Mouse (Mus musculus): ENCODE measurements around the gene Zfyve1.
"Not testable (repeated sequence)": the region's sequence is repeated elsewhere in the genome, so short reads cannot be mapped to it uniquely, and the experiment has no call there.

The Zfyve1 gene

DNA sequence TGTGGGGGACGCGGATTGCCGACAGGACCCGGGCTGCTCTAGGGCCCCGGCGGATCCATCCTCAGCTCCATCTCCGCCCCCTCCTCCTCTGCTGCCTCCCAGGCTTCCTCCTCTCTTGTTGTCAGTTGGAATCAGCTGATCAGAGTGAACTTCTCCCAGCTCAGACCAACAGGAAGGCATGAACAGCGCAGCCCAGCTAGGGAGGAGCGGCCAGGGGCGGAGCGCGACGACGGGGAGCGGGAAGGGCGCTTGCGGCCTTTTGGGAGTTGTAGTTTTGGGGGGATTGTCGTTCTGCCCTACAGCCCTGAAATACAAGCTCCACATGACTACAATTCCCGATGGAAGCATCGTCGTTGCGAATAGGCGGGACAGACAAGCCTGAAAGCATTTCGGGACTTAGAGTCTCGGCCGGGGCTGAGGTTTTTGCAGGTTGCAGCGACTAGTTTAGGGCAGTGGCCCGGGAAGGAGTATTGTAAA is at the start of gene Zfyve1:
TSS of gene Zfyve1 (minus strand) at position 198 of the 477 bp plus-strand sequence.
- in situ Hi-C loops (cut with MseI, MboI), result no loop called here

DNA sequence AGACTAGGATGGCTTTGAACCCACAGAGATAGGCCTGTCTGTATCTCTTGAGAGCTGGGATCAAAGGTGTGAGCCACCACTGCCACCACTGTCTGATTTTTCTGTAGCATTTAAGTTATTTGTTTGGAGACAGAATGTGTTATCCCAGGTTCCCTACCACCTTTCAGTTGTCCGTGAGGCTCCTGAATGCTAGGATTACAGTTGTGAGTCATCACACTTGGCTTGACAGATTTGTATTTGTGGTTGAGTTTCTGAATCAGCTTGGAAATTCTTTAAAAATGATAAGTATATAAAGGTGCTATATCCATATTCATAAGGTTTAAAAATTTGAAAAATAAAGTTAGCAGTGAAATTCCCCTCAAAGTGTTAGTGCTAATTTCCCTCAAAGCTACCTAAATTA is 46.1 kb upstream of the Zfyve1 start:
- in situ Hi-C loops (cut with MseI, MboI), result no loop called here

GRCm38 (mm10) chr12:83641233-83641632 is 44.2 kb upstream of the Zfyve1 start:
- in situ Hi-C loops (cut with MseI, MboI), result no loop called here

DNA sequence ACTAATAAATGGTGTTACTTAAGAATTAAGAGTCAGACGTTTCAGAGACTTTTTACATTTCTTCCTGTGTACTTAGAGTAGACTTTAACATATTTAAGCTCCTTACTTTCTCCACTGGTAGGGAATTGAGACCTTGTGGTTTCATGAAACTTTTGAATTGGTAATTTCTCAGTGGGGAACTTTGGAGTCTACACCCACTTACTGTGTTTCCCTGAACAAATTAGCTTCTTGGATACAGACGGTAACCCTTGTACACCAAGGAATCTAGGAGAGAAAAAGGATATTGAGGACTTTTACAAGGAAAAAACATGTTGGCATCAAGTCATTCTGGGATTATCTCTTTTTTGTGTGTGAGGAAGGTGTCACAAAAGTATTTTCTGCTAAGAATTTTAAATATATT is 36.8 kb upstream of the Zfyve1 start:
- in situ Hi-C loops (cut with MseI, MboI), result no loop called here

DNA sequence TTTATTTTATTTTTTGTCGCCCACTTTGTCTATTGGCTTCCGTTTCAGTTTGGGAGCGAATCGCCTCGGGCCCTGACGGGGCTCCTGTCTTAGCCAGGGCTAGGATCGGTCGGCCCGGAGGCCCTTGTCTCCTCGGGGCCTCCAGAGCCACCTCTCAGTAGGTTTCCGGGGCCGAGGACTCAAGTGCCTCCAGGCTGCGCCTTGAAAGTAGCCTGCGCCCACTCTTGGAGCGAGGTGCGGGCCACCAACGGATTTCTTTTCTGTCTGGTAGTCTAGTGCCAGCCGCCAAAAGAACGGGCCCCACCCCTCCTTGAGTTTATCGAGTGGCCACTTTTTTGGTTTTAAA is 35.6 kb upstream of the Zfyve1 start:
- in situ Hi-C loops (cut with MseI, MboI), result no loop called here

DNA sequence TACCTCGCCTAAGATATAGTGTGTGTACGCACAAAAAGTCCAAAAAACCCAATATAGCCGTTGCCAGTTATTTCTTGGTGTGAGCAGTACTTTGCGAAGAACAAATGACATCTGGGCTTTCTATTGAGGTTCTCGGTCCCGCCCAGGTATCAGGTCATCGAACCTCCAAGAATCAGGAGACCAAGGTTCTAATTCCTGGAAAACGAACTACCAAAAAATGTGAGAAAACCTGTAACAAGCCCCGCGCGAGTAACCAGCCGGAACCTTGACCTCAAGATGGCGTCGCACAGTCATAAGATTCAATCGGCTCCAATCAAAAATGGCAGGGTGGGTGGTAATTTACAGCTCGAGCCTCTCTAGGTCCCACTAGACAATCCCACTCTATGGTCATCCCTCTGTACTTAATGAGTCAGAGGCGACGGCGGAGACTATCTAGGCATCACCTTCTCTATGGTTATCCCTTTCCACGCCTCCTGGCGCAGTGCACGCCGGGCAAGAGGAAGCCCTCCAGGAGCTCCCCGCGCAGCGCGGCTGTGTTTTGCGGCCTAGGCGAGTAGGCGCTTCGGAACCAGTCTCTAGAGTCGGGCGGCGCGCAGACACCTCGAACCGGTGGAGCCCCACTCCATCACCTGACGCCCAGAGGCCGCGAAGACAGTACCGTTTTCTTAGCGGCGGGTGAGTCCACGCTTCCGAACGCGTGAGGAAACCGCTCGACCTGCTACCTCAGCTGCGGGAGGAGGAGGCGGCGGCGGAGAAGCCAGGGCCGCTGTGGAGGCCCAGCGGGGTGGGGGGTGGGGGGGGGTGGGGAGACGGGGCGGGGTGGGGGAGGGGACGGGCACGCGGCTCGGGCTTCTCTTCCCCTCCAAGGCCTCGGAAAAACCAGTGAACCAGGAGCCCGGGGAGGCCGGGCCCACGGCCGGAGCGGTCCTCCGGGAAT is 35.0 kb upstream of the Zfyve1 start:
- in situ Hi-C loops (cut with MseI, MboI), result no loop called here

DNA sequence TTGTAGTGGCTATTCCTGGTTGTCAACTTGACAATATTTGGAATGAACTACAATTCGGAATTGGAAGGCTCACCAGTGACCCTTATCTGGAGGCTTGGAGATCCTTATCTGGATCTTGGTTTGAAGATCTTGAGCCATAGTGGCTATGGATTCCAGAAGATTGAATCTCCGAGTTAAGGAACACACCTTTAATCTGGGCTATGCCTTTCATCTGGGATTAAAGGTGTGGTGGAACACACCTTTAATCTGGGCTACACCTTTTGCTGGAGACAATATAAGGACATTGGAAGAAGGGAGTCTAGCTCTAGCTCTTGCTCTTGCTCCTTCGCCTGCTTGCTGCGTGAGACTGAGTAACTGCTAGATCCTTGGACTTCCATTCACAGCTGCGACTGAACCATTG is 33.9 kb upstream of the Zfyve1 start, which contains the start of gene Rbm25:
TSS of gene Rbm25 (plus strand) at position 301 of the 400 bp plus-strand sequence.
- in situ Hi-C loops (cut with MseI, MboI), result not testable (repeated sequence)

- in situ Hi-C loops (cut with MseI, MboI), result no loop called here
Measured at GRCm38 (mm10) chr12:83624321-83624720, 27.3 kb upstream of the Zfyve1 start.

GRCm38 (mm10) chr12:83622031-83622755 is 25.2 kb upstream of the Zfyve1 start:
- in situ Hi-C loops (cut with MseI, MboI), result no loop called here

DNA sequence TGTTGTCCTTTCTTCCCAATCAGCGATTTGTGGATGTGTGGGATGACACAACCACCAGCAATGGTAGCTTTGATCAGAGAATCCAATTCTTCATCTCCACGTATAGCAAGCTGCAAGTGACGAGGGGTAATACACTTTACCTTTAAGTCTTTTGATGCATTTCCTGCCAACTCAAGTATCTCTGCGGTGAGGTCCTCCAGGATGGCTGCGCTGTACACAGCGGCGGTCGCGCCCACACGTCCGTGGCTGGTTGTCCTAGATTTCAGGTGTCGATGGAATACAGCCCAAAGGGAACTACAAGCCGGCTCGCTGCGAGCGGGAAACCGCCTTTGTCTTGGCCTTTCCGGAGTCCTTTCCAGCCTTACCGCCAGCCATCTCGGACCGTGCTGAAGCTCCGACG is 23.7 kb upstream of the Zfyve1 start:
- in situ Hi-C loops (cut with MseI, MboI), result not testable (repeated sequence)

DNA sequence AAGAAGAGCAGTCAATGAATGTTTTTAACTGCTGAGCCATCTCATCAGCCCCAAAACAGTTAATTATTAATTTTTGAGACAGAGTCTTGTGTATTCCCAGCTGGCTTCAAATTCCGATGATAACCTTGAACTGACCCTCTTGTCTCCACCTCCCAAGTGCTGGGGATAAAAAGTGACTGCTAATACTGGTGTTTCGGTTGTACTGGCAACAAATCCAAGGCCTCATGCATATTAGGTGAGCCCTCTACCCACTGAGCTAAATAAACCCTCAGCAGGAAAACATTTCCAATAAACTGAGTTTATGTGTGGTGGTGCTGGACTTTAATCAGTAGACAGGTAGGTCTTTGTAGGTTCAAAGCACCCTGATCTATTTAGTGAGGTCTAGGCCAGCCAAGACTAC is 22.0 kb upstream of the Zfyve1 start:
- in situ Hi-C loops (cut with MseI, MboI), result no loop called here

GRCm38 (mm10) chr12:83617261-83617660 is 20.2 kb upstream of the Zfyve1 start:
- in situ Hi-C loops (cut with MseI, MboI), result no loop called here

GRCm38 (mm10) chr12:83606411-83606810 is 9.4 kb upstream of the Zfyve1 start:
- in situ Hi-C loops (cut with MseI, MboI), result not testable (repeated sequence)

DNA sequence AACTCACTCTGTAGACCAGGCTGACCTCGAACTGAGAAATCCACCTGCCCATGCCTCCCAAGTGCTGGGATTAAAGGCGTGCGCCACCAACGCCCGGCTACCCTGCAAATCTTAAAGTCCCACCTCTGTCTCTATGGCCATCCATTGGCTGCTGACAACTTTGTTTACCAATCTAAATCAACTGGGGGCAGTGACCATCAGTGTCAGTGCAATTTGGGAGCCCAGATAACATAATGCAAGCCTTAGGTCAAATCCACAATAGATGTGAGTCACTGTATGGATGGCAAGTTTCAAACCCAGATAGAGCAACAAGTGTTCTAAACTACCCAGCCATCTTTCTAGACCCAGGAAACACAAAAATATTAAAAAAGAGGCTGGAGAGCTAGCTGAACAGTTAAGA is 5.3 kb upstream of the Zfyve1 start:
- in situ Hi-C loops (cut with MseI, MboI), result no loop called here

GRCm38 (mm10) chr12:83597881-83598280 is 859 bp upstream of the Zfyve1 start:
- in situ Hi-C loops (cut with MseI, MboI), result no loop called here

GRCm38 (mm10) chr12:83596191-83596954 is 649 bp downstream of the Zfyve1 start:
- in situ Hi-C loops (cut with MseI, MboI), result no loop called here

DNA sequence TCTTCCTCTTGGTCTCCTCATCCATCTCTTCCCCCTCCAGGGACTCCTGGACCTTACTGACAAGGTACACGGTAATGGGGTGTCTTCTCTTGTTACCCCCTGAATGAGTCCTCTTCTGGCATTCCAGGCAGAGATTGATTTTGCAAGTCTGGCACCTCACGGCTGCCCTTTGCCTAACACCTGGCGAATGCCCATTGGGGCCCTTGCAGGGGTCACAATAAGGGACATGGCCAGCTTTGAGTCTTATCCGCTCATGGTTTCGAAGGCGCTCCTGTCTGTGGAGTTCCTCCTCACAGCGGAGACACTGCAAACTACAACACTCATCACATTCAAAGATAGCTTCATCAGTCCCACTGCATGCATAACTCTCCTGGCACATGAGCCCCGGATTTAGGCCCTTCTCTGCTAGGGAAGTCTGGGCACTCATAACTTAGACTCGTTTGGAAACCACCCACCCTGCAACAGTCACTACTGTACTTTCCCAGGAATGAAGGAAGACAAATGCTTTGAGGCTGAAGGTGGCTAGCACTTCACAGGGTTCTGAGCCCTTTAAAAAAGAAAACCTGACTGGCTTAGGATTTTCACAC is 2.5 kb downstream of the Zfyve1 start:
- in situ Hi-C loops (cut with MseI, MboI), result no loop called here

DNA sequence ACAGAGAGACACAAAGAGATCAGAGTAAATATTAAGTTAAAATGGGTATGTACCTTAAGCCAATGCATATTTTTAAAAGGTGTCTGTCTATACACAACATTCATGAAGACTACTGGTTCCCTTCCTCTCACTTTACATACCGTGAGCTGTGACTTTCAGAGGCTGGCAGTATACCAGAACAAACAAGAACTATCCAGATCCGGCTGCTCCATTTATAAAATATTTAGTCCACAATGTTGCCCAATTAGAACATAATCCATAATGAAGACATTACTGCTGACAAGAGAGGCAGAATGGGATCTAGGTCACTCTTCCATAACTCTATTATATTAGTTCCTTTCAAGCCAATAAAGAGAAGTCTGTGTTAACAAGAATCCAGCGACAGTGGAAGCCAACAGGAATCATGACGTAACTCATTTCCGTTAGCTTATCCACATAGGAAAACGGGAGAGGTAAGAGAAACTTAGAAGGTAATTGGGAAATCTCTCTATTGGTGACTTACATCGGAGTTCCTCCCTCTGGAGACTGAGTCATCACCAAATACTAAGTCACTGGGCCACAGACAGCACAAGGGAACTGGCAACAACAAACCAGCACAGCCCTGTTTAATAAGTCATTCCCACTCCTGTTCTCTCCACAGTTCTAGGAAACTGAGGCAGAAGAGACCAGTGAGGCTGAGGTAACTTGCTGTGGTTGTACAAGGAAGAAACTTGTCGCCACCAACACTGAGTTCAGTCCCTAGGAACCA is 5.1 kb downstream of the Zfyve1 start:
- in situ Hi-C loops (cut with MseI, MboI), result no loop called here

GRCm38 (mm10) chr12:83586628-83587027 is 10.4 kb downstream of the Zfyve1 start:
- in situ Hi-C loops (cut with MseI, MboI), result no loop called here

- in situ Hi-C loops (cut with MseI, MboI), result no loop called here
Measured at GRCm38 (mm10) chr12:83582747-83583146, 14.3 kb downstream of the Zfyve1 start.

DNA sequence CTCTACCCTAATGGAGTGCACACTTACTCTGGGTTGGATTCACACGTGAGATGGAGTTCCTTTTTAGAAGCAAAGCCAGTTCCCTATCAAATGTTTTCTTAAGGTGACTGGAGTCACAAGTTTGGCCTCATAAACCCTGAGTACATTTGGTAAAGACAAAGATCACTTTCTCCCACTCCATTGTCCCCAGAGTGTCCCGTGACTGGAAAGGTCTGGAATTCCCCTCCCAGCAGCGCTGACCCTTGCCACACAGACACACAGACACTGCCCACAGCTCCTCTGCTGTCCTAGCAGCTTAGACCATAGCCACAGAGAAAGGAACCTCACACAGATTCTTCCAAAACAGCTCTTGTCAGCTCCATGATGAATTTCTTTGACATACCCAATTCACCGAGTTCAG is 14.9 kb downstream of the Zfyve1 start:
- in situ Hi-C loops (cut with MseI, MboI), result no loop called here
